Mouse (Mus musculus): ENCODE measurements around the gene Prg3. TPM values are rescaled to one million over a fixed set of nuclear protein-coding genes. Genes with fewer than 3 reads are reported as not detected.

Gene Prg3
- total and polyA plus RNA-seq, 2 experiments from 2014 or later, result not detected

GRCm38 (mm10) chr2:84964111-84964801, 23.8 kb upstream of the Prg3 start:
- Histone ChIP-seq H3K9ac (replicated peaks; ENCODE audit: low read length, poor library complexity, severe bottlenecking) (no peak overlapping the region), H3K36me3 (ENCODE audit: insufficient read depth, low read length) (no peaks in the 10 kb centered on the region), H3K4me3 (ENCODE audit: low read depth, low read length) (no peak overlapping the region), H3K27ac (ENCODE audit: low read depth, low read length) (no peak overlapping the region), H3K4me1 (ENCODE audit: insufficient read depth, low read length) (no peaks in the 10 kb centered on the region), H3K9me3 (ENCODE audit: low read length) (no peaks in the 10 kb centered on the region), H3K27me3 (ENCODE audit: insufficient read depth, low read length) (no peaks in the 10 kb centered on the region), H3K4me2 (ENCODE audit: low read depth, low read length, poor library complexity, severe bottlenecking) (no peak overlapping the region)
- TF ChIP-seq CTCF (IDR thresholded peaks at IDR 0.05), result no peak
- 92% methylated on average over 7 of the region's 7 CpGs for WGBS
- ATAC-seq (ENCODE audit: low FRiP score), result no peak
- no peak for DNase-seq (ENCODE audit: low spot score)

GRCm38 (mm10) chr2:84967318-84967991, 20.6 kb upstream of the Prg3 start:
- 91% methylated on average over 5 of the region's 5 CpGs for WGBS
- Histone ChIP-seq H3K9me3 (ENCODE audit: low read length) (no peaks in the 10 kb centered on the region), H3K36me3 (ENCODE audit: insufficient read depth, low read length) (no peaks in the 10 kb centered on the region), H3K4me1 (ENCODE audit: insufficient read depth, low read length) (no peaks in the 10 kb centered on the region), H3K4me2 (ENCODE audit: low read depth, low read length, poor library complexity, severe bottlenecking) (no peak overlapping the region), H3K9ac (replicated peaks; ENCODE audit: low read length, poor library complexity, severe bottlenecking) (no peak overlapping the region), H3K27me3 (ENCODE audit: insufficient read depth, low read length) (no peaks in the 10 kb centered on the region), H3K4me3 (ENCODE audit: low read depth, low read length) (no peak overlapping the region), H3K27ac (ENCODE audit: low read depth, low read length) (no peak overlapping the region)
- no peak for DNase-seq (ENCODE audit: low spot score)
- no peak for ATAC-seq (ENCODE audit: low FRiP score)
- no peak for TF ChIP-seq CTCF (IDR thresholded peaks at IDR 0.05)

GRCm38 (mm10) chr2:84975580-84975979, 12.4 kb upstream of the Prg3 start:
- Histone ChIP-seq H3K27me3 (ENCODE audit: insufficient read depth, low read length) (no peaks in the 10 kb centered on the region), H3K36me3 (ENCODE audit: insufficient read depth, low read length) (no peaks in the 10 kb centered on the region), H3K4me1 (ENCODE audit: insufficient read depth, low read length) (no peaks in the 10 kb centered on the region), H3K9ac (replicated peaks; ENCODE audit: low read length, poor library complexity, severe bottlenecking) (no peak overlapping the region), H3K9me3 (ENCODE audit: low read length) (no peaks in the 10 kb centered on the region), H3K27ac (ENCODE audit: low read depth, low read length) (no peak overlapping the region), H3K4me2 (ENCODE audit: low read depth, low read length, poor library complexity, severe bottlenecking) (no peak overlapping the region), H3K4me3 (ENCODE audit: low read depth, low read length) (no peak overlapping the region)
- ATAC-seq (ENCODE audit: low FRiP score), result no peak
- WGBS, result 93% methylated on average over 2 of the region's 2 CpGs
- no peak for TF ChIP-seq CTCF (IDR thresholded peaks at IDR 0.05)
- no peak for DNase-seq (ENCODE audit: low spot score)

- ATAC-seq (ENCODE audit: low FRiP score) (no peak), DNase-seq (ENCODE audit: low spot score) (no peak)
- Histone ChIP-seq H3K9me3 (ENCODE audit: low read length) (no peaks in the 10 kb centered on the region), H3K4me3 (ENCODE audit: low read depth, low read length) (no peak within 1 kb of the TSS), H3K27me3 (ENCODE audit: insufficient read depth, low read length) (no peaks in the 10 kb centered on the region), H3K4me2 (ENCODE audit: low read depth, low read length, poor library complexity, severe bottlenecking) (no peak within 1 kb of the TSS), H3K4me1 (ENCODE audit: insufficient read depth, low read length) (no peaks in the 10 kb centered on the region), H3K9ac (replicated peaks; ENCODE audit: low read length, poor library complexity, severe bottlenecking) (no peak within 1 kb of the TSS), H3K27ac (ENCODE audit: low read depth, low read length) (no peak within 1 kb of the TSS), H3K36me3 (ENCODE audit: insufficient read depth, low read length) (no peaks in the 10 kb centered on the region)
- WGBS, result 33% methylated on average over 1 of the region's 1 CpGs
- no peak for TF ChIP-seq CTCF (IDR thresholded peaks at IDR 0.05)
Measured at GRCm38 (mm10) chr2:84980188-84980587, 7.8 kb upstream of the Prg3 start, which contains the start of gene Prg2. Gene Prg2 (plus strand): TSS chr2:84980461.

- ATAC-seq (ENCODE audit: low FRiP score) (no peak), DNase-seq (ENCODE audit: low spot score) (no peak)
- no peak overlapping the region for H3K4me2 ChIP-seq (ENCODE audit: low read depth, low read length, poor library complexity, severe bottlenecking)
- H3K4me1 ChIP-seq (ENCODE audit: insufficient read depth, low read length), result no peaks in the 10 kb centered on the region
- no peak overlapping the region for H3K27ac ChIP-seq (ENCODE audit: low read depth, low read length)
- no peak overlapping the region for H3K4me3 ChIP-seq (ENCODE audit: low read depth, low read length)
- H3K9ac ChIP-seq (replicated peaks; ENCODE audit: low read length, poor library complexity, severe bottlenecking), result no peak overlapping the region
- 98% methylated on average over 2 of the region's 2 CpGs for WGBS
- no peak for TF ChIP-seq CTCF (IDR thresholded peaks at IDR 0.05)
- H3K36me3 ChIP-seq (ENCODE audit: insufficient read depth, low read length), result no peaks in the 10 kb centered on the region
- H3K27me3 ChIP-seq (ENCODE audit: insufficient read depth, low read length), result no peaks in the 10 kb centered on the region
- no peaks in the 10 kb centered on the region for H3K9me3 ChIP-seq (ENCODE audit: low read length)
Measured at GRCm38 (mm10) chr2:84996376-84996775, 8.4 kb downstream of the Prg3 start.

- Histone ChIP-seq H3K4me1 (ENCODE audit: insufficient read depth, low read length) (no peaks in the 10 kb centered on the region), H3K9ac (replicated peaks; ENCODE audit: low read length, poor library complexity, severe bottlenecking) (no peak overlapping the region), H3K9me3 (ENCODE audit: low read length) (no peaks in the 10 kb centered on the region), H3K36me3 (ENCODE audit: insufficient read depth, low read length) (no peaks in the 10 kb centered on the region), H3K27ac (ENCODE audit: low read depth, low read length) (no peak overlapping the region), H3K4me3 (ENCODE audit: low read depth, low read length) (no peak overlapping the region), H3K27me3 (ENCODE audit: insufficient read depth, low read length) (no peaks in the 10 kb centered on the region), H3K4me2 (ENCODE audit: low read depth, low read length, poor library complexity, severe bottlenecking) (no peak overlapping the region)
- DNase-seq (ENCODE audit: low spot score) (no peak), ATAC-seq (ENCODE audit: low FRiP score) (no peak)
- no peak for TF ChIP-seq CTCF (IDR thresholded peaks at IDR 0.05)
- WGBS, result 86% methylated on average over 3 of the region's 3 CpGs
Measured at GRCm38 (mm10) chr2:84999486-85000181, 11.6 kb downstream of the Prg3 start.

Data from midbrain, postnatal 0 days (tissue).